Mouse (Mus musculus) liver (tissue): ENCODE measurements around the gene BC030870.
A peak's percentile ranks its signal among the peaks of the same experiment; 100 is the strongest.
"Not testable (repeated sequence)": the region's sequence is repeated elsewhere in the genome, so short reads cannot be mapped to it uniquely, and the experiment has no call there.

ENCODE experiments used
- DNase-seq: peaks from one replicate; pipeline ENCODE4 v3.0.0-alpha.2; 2020; ENCODE audit warnings: mixed read lengths

The BC030870 gene

GRCm38 (mm10) chr8:65129199-65129788 lies at the start of gene BC030870:
BC030870 (minus strand) TSS chr8:65129563.
- DNase-seq = no peak

DNA sequence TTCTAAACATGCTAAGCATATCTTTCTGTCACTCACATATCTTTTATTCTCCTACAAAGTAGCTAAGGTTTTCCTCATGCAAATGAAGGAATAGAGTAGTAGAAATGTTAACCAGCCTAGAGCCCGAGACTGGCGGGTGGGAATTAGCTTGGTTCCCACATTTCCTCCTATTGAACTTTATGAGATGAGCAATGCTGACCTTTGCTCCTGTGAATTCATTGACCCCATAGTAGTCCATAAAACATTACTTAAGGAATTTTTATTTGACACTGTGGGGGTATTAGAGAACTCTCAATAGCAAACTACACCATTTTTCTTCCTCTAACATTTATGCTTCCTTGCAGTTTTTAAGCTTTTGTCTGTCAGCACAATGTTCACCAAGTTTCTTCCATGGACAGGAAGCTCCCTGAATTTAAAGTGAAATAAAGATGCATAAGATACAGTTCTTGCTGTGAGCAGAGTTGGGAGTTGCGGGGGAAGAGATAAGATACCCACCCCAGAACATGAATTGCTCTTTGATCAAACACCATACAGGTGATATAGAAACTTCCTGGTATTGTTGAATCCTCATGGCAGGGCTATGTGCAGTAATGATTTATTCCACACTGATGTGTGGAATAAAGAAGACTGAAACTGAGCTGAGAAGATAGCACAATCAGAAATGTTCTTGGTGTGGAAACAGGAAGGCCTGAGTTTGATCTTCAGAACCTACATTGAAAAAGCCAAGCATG lies 45.5 kb upstream of the BC030870 start:
- DNase-seq = no peak

DNA sequence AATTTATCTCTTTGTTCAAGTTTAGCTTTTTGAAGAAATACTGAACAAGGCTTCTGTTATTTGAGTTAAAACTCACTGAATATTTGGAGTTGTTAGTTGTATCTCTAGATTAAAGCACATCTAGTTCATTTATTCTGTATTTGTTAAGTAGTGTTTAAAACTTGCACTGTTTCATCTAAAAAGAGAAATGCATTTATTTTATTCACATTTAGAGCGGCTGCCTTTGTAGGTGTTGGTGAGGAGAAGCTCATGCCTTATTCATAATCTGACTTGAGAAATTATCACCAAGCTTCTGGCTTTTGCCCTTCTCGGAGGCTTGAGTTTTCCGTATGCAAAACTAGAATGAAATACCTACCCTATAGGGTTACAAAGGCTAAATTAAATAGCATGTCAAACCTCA lies 39.8 kb upstream of the BC030870 start:
- DNase-seq = no peak

DNA sequence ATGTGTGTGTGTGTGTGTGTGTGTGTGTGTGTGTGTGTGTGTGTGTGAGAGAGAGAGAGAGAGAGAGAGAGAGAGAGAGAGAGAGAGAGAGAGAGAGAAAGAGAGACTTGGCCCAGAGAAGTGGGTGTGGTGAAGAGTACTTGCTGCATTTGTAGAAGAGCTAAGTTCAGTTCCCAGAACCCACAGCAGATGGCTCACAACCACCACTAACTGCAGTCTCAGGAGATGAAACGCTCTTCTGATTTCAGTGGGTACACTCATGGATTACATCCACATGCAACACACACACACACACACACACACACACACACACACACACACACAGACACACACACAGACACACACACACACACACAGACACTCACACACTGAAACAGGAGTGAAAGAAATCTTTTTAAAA lies 31.3 kb upstream of the BC030870 start:
- not testable (repeated sequence) for DNase-seq

GRCm38 (mm10) chr8:65159096-65159748 lies 29.9 kb upstream of the BC030870 start:
- no peak for DNase-seq

DNA sequence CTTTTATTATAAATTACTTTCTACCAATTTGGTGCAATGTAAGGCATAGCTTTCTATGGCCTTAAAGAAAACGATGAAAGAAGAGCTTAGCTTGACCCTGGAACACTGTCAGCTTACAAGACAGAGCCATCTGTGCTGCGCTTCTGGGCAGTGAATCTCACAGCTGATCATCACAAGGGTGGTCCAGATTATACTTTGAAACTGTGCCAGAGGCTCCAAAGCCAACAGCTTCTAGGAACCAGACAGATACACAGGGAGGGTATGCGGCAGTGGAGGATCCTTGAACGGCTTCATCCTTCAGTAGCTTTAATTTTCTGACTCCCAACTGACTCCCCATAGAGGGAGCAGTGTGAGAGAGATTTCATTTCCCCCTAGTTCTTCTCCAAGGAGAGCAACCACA lies 28.5 kb upstream of the BC030870 start:
- no peak for DNase-seq

DNA sequence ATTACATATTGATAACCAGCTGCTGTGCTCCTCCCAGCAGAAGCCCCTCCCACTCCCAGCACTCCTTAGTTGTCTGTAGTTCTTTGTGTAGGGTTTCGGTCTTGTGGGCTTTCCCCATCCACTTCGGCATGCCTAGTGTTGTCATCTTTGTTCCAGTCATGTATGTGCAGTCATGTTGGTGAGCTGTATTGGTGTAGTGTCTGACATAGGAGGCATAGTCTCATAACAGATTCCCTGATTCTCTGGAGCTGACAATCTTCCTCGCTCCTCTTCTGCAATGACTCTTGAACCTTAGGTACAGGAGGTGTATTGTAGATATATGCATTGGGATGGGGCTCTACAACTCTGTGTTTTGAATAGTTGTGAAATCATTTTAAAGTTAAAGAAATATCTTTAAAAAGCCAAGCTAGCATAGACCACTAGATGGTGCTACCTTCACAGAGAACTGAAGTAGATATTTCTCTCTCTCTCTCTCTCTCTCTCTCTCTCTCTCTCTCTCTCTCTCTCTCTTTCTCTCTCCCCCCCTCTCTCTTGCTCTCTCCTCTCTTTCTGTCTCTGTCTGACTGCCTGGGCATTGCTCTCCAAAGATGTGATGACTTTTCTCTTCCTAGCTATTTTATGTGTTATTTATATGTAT lies 9.6 kb upstream of the BC030870 start:
- no peak for DNase-seq

DNA sequence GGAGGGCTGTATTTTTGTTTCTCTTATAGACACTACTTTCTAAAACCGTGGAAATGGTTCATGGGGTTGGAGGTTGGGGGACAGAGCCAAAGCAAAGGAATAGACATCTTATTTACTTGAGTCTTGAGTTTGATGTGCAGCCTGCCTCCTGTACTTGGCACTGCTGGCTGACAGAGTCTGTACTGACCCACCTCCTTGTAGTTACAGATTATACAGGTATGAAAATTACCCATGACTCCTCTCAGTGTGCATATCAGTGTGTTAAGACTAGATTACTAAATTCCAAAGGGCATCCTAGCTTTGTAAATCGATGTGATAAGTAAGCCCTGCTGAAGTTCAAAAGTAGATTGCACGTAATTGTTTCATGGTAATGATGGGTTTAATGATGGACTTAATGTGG lies 2.9 kb downstream of the BC030870 start:
- DNase-seq = no peak

GRCm38 (mm10) chr8:65126014-65126413 lies 3.3 kb downstream of the BC030870 start:
- no peak for DNase-seq

- DNase-seq = no peak
Observed at GRCm38 (mm10) chr8:65112092-65112491, 17.3 kb downstream of the BC030870 start.

GRCm38 (mm10) chr8:65110285-65110691 lies 19.1 kb downstream of the BC030870 start:
- peak; percentile 60 for DNase-seq

GRCm38 (mm10) chr8:65108936-65109335 lies 20.4 kb downstream of the BC030870 start:
- DNase-seq = no peak

DNA sequence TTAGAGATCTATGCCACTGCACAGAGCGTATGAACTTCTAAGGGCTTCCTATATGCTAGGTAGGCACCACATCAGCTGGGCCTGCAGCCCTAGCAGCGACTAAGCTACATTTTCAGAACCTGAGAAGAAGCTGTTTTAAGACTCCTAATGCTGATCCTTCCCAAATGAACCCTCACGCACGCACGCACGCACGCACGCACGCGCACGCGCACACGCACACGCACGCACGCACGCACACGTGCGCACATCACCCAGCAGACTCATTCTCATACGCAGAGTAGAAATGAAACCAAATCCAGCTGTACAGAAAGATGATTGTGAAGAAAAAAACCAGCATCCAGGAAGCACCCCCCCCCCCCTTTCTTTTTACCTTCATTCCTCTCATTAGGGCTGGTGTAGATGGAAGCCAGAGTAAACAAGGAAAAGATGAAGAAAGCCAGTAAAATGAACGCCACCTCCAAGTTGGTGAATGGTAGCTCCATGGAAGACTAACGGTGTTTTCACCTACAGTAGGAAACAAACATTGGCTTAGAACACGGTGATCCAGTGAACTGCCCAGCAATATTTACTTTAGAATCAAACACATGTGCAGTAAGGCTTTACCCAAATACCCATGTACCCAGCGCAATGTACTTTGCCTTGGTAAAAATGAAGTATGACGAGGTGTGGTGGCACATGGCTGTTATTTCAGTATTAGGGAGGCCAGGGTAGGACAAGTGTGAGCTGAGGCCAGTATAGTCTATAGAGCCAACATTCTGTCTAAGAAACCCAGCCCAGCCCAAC lies 21.2 kb downstream of the BC030870 start:
- no peak for DNase-seq

DNA sequence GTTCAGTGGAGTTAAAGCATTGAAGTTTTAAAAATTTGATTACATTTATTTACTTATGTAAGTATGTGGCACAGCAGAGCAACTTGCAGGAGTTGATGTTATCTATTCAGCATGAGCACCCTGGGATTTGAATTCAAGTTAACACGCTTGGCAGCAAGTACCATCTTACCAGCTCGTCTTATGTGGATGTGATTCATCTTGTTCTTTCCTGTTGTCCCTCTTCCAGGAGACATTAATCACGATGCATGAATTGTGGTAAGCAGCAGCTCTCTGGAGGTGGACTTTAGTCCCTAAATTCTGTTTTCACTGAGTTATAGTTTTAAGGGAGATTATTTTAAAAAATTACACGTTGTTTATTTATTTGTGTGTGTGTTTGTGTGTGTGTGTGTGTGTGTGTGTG lies 25.3 kb downstream of the BC030870 start:
- DNase-seq = no peak

DNA sequence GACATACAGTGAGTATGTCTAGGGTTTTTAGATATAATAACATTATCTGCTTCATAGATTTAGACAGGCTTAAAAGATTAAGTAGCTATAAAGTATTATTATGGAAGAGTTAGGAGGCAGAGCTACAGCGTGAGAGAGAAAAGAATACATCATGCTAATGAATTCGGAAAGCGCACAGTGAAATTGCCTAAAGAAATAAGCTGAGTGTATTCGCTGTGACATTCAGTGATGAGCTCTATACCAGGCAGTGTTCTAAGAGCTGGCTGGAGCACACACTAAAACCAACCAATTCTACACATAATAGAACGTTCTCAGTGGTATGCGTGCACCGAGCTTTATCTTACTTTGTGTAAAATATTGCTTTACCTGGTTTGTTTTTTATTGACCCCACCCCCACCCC lies 25.7 kb downstream of the BC030870 start:
- DNase-seq = no peak

- DNase-seq = no peak
Observed at GRCm38 (mm10) chr8:65099735-65100134, 29.6 kb downstream of the BC030870 start.

DNA sequence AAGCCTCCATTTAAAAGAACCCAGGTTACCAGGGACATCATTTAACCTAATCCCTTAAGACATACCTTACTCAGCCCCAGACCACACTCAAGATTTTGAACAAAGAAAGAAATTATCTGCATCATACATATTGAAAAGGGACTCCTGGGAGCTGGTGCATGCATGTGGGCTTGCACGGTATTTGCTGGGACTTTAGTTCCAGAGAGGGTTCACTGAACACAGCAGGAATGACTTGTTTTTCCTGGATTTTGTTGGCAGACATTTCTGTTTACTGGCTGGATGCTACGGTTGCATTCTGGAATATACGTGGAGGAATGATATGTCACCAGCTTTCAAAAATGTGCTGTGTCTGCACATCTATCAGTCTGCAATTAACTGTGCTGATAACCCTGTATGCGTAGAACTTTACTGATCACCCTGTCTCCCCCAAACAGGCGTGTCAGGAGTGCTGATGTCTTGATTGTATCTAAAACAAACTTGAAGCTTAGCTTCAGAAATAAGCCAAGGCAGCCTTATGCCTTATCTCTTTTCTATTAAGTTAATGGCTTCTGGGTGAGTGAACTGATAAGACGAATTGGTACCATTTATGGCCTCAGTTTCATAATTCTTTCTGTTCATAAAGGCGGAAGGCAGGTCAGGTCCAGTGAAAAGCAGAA lies 31.5 kb downstream of the BC030870 start:
- DNase-seq = no peak

DNA sequence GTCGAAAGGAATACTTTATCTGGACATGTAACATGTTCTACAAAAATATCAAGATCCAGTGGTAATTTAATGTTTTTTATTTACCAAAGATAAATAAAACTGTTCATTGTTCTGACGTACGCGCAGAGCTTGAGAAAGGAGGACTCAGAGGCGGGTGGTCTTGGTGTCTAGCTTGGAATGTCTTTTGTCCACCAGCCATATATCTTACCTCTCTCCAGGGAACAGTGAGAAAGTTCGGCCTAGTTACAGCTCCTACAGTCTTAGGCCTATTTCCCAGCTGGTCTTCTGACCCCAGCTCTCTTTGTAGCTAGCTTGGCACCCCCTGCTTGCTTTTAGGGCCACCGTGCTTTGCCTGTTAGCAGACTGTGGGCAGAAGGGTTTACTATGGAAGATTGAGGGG lies 39.6 kb downstream of the BC030870 start:
- no peak for DNase-seq

GRCm38 (mm10) chr8:65088120-65088519 lies 41.2 kb downstream of the BC030870 start:
- DNase-seq = no peak

DNA sequence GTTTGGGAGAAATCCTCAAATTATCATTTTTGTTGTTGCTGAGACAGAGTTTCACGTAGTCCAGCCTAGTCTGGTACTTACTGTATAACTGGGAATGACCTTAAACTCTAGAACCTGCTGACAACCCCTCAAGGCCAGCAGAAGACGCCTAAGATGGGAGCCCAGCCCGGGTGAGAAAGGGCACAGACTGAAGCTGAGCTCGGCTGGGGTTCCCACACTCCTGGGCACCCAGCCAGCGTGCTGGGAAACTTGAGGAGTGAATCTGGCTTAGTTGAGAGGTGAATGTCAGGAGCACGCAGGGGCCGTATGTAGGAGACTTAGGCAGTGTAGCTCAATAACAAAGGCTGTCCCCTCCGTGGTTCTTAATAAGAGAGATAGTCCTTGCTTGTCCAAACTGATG lies 41.7 kb downstream of the BC030870 start:
- no peak for DNase-seq

DNA sequence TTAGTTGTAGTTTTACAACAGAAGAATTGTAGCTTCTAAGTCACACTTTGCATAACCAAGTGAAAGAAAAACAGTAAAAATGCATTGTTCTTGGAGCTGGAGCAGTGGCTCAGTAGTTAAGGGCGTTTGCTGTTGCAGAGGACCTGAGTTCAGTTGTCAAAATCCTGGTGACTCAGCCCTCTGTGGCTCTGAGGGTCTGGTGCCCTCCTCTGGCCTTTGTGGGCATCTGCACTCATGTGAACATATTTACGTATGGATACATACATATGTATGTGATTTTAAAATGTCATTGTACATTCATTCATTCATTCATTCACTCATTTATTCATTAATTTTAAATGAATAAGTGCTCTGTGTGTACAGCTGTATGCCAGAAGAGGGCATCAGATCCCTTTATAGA lies 43.7 kb downstream of the BC030870 start:
- DNase-seq = no peak

GRCm38 (mm10) chr8:65080731-65081130 lies 48.6 kb downstream of the BC030870 start:
- no peak for DNase-seq
